Mouse (Mus musculus) erythroblast, embryonic 14.5 days (primary cell): ENCODE data around the gene Chpf.

ENCODE experiments used
- GATA1 ChIP-seq: IDR thresholded peaks from 2 replicates; pipeline ENCODE4 v1.6.1; 2012; ENCODE audit warnings: low read length, inconsistent platforms, mixed read lengths
- TAL1 ChIP-seq: IDR thresholded peaks from 3 replicates; pipeline ENCODE4 v1.6.1; 2012; ENCODE audit warnings: low read length, inconsistent platforms, mixed read lengths

DNA sequence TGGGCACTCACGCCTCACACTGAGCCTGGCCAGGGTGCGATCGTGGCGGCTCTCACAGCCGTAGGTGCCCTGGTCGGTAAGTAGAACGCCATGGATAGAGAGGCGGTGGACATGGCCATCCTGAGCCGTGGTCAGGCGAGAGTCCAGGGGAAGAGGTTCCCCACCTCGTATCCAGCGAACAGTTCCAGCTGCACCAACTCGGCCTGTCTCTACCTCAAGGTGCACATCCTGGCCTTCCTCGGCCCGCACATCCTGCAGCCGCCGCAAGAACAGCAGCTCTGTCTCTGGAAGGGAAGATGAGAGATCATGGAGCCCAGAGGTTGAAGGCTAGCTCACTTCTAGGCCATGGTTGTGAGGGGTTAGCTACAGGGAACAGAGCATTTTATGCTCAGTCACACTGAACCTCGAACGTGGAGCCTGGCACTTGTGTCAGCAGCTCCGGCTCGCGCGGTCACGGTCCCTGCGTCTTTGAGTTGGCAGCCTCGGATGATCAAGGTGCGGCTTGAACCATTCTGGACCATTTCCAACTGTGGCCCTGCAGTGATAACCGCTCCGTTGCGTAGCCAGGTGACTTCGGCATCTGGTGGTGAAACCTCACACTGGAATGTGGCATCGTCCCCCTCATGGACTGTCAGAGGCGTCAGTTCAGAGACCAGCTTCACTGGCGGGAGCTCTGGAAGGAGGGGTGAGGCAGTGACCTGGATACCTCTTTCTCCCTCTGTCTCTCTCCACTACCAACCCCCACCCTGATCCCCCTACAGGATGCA, 11.9 kb upstream of the Chpf start:
- no peak for TF ChIP-seq GATA1
- no peak for TF ChIP-seq TAL1
